Mouse (Mus musculus): Measurements from ENCODE around the gene Sprr1a.
"Not testable (repeated sequence)": the region's sequence is repeated elsewhere in the genome, so short reads cannot be mapped to it uniquely, and the experiment has no call there.

GRCm38 (mm10) chr3:92481249-92481648 is 4.4 kb downstream of the Sprr1a start:
- not testable (repeated sequence) for TF ChIP-seq CTCF (IDR thresholded peaks at IDR 0.05; ENCODE audit: control insufficient read depth, insufficient read depth, insufficient read length); USF1 (IDR thresholded peaks at IDR 0.05; ENCODE audit: low read depth); CEBPB (IDR thresholded peaks at IDR 0.05; ENCODE audit: low read depth); MYOD1 (IDR thresholded peaks at IDR 0.05; ENCODE audit: control insufficient read depth, insufficient read length, low read depth); MYOG (IDR thresholded peaks at IDR 0.05; ENCODE audit: control insufficient read depth, extremely low read depth, insufficient read length); FOSL1 (IDR thresholded peaks at IDR 0.05; ENCODE audit: insufficient read depth, low read length, poor library complexity, severe bottlenecking); MAX (IDR thresholded peaks at IDR 0.05)
